Mouse (Mus musculus): ENCODE data around the gene Pacsin3. TPM values are rescaled to one million over a fixed set of nuclear protein-coding genes. Genes with fewer than 3 reads are reported as not detected.

Gene Pacsin3
- polyA plus RNA-seq, 1 experiment from 2014 or later = 20.0 TPM

DNA sequence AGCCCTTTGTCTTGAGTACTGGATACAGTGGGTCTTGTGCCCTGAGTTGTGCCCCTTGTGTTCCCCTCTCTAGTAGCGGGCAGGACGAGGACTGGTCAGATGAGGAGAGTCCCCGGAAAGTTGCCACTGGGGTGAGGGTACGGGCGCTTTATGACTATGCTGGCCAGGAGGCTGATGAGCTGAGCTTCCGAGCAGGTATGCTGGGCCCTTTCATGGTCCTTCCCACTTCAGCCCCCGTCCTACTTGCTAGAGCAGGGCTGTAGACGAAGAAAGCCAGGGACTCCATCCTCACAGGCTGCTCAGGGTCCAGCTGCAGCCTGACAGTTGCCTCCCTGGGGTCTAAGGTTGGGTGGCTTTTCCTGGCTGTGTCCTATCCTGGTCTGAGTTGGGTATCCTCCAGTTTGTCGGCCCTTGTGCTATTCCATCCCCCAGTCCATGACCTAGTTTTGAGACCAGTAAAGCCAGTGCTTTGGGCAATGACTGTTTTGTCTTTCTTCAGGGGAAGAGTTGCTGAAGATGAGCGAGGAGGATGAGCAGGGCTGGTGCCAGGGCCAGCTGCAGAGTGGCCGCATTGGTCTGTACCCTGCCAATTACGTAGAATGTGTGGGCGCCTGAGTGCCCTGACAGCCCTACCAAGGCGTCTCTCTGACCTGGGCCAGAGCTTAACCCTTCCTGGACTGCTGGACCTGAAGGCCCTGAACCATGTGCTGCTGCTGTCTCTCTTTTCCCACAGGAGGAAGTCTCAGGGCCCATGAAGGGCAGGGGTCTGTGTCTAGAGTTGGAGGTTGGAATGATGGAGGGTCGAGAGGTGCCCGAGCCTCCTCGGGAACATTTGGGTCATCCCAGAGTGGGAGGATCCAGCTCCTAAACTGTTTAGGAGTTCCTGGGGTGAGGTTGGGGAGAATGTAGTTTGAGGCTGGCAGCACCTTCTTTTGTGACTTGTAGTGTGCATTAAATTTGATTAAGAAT is 8.2 kb downstream of the Pacsin3 start:
- Histone ChIP-seq H3K27ac (replicated peaks) (peak overlapping the region; percentile 95), H3K4me1 (peaks cover 21% of the 10 kb centered on the region), H3K4me3 (replicated peaks) (peak overlapping the region; percentile 81), H3K9me3 (replicated peaks) (no peaks in the 10 kb centered on the region), H3K4me2 (peak overlapping the region; percentile 88), H3K36me3 (peaks cover 23% of the 10 kb centered on the region), H3K9ac (replicated peaks) (peak overlapping the region; percentile 53; the same call in 1 of the 2 replicates), H3K27me3 (replicated peaks) (no peaks in the 10 kb centered on the region)
- WGBS = 90% methylated on average over 17 of the region's 17 CpGs
- ATAC-seq (ENCODE audit: low FRiP score) = peak; percentile 8

GRCm38 (mm10) chr2:91264711-91265681 is 9.2 kb downstream of the Pacsin3 start, which contains the start of gene Arfgap2:
Gene Arfgap2 (plus strand): TSS chr2:91264974.
- 1% methylated on average over 72 of the region's 72 CpGs for WGBS
- ATAC-seq (ENCODE audit: low FRiP score) = peak; percentile 98

GRCm38 (mm10) chr2:91268042-91268441 is 12.3 kb downstream of the Pacsin3 start:
- WGBS = 95% methylated on average over 3 of the region's 3 CpGs

More at GRCm38 (mm10) chr2:91264711-91265681, 9.2 kb downstream of the Pacsin3 start, which contains the start of gene Arfgap2:
- peaks cover 33% of the 10 kb centered on the region for H3K36me3 ChIP-seq
- no peaks in the 10 kb centered on the region for H3K9me3 ChIP-seq (replicated peaks)
- peak within 1 kb of the TSS; percentile 95 for H3K27ac ChIP-seq (replicated peaks)
- peak within 1 kb of the TSS; percentile 88 for H3K4me2 ChIP-seq
- H3K9ac ChIP-seq (replicated peaks) = peak within 1 kb of the TSS; percentile 81
- peaks cover 21% of the 10 kb centered on the region for H3K4me1 ChIP-seq
- H3K27me3 ChIP-seq (replicated peaks) = no peaks in the 10 kb centered on the region
- H3K4me3 ChIP-seq (replicated peaks) = peak within 1 kb of the TSS; percentile 81

DNA sequence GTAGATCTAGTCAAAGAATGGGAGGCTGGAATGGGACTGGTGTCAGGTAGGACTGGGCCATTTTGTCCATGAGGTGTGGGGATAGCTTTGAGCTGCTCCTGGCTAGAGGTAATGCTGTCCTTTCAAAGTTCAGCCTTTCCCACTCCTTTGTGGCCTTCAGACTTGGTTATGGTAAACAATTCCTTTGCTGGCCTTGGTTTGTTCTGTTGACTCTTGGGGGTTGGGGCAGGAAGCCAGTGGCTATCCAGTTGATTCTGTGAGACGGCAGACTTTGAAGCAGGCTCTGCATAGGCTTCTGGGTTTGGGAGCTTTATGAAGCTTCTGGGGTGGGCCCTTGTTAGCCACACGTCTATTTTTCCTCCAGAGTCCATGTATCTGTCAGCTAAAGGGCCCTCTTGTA is 13.0 kb downstream of the Pacsin3 start:
- H3K4me3 ChIP-seq (replicated peaks) = no peak overlapping the region
- peaks cover 62% of the 10 kb centered on the region for H3K36me3 ChIP-seq
- no peak overlapping the region for H3K4me2 ChIP-seq
- H3K27me3 ChIP-seq (replicated peaks) = no peaks in the 10 kb centered on the region
- no peak overlapping the region for H3K27ac ChIP-seq (replicated peaks)
- no peak for ATAC-seq (ENCODE audit: low FRiP score)
- peaks cover 21% of the 10 kb centered on the region for H3K4me1 ChIP-seq
- WGBS = 92% methylated on average over 2 of the region's 2 CpGs
- no peak overlapping the region for H3K9ac ChIP-seq (replicated peaks)
- H3K9me3 ChIP-seq (replicated peaks) = no peaks in the 10 kb centered on the region

More at GRCm38 (mm10) chr2:91268042-91268441, 12.3 kb downstream of the Pacsin3 start:
- no peak overlapping the region for H3K27ac ChIP-seq (replicated peaks)
- H3K36me3 ChIP-seq = peaks cover 55% of the 10 kb centered on the region
- H3K4me3 ChIP-seq (replicated peaks) = no peak overlapping the region
- H3K9me3 ChIP-seq (replicated peaks) = no peaks in the 10 kb centered on the region
- ATAC-seq (ENCODE audit: low FRiP score) = no peak
- H3K4me2 ChIP-seq = no peak overlapping the region
- H3K4me1 ChIP-seq = peaks cover 21% of the 10 kb centered on the region
- no peak overlapping the region for H3K9ac ChIP-seq (replicated peaks)
- H3K27me3 ChIP-seq (replicated peaks) = no peaks in the 10 kb centered on the region

GRCm38 (mm10) chr2:91269687-91270133 is 14.0 kb downstream of the Pacsin3 start:
- H3K9ac ChIP-seq (replicated peaks) = no peak overlapping the region
- no peak for ATAC-seq (ENCODE audit: low FRiP score)

GRCm38 (mm10) chr2:91278749-91279371 is 23.1 kb downstream of the Pacsin3 start:
- H3K9ac ChIP-seq (replicated peaks) = no peak overlapping the region
- no peaks in the 10 kb centered on the region for H3K4me1 ChIP-seq
- H3K4me2 ChIP-seq = no peak overlapping the region
- no peak overlapping the region for H3K4me3 ChIP-seq (replicated peaks)
- no peaks in the 10 kb centered on the region for H3K27me3 ChIP-seq (replicated peaks)
- peaks cover 46% of the 10 kb centered on the region for H3K36me3 ChIP-seq
- no peaks in the 10 kb centered on the region for H3K9me3 ChIP-seq (replicated peaks)
- ATAC-seq (ENCODE audit: low FRiP score) = peak; percentile 68
- H3K27ac ChIP-seq (replicated peaks) = 0 out of 2 replicates have a peak overlapping the region, but pooled peaks have one; percentile 1
- WGBS = 37% methylated on average over 10 of the region's 10 CpGs

More at GRCm38 (mm10) chr2:91269687-91270133, 14.0 kb downstream of the Pacsin3 start:
- no peak overlapping the region for H3K4me3 ChIP-seq (replicated peaks)
- H3K4me1 ChIP-seq = peaks cover 12% of the 10 kb centered on the region
- no peak overlapping the region for H3K4me2 ChIP-seq
- H3K27me3 ChIP-seq (replicated peaks) = no peaks in the 10 kb centered on the region
- WGBS = 93% methylated on average over 8 of the region's 8 CpGs
- peaks cover 72% of the 10 kb centered on the region for H3K36me3 ChIP-seq
- H3K27ac ChIP-seq (replicated peaks) = no peak overlapping the region
- H3K9me3 ChIP-seq (replicated peaks) = no peaks in the 10 kb centered on the region

GRCm38 (mm10) chr2:91279372-91279755 is 23.6 kb downstream of the Pacsin3 start:
- H3K9me3 ChIP-seq (replicated peaks) = no peaks in the 10 kb centered on the region
- no peak overlapping the region for H3K27ac ChIP-seq (replicated peaks)
- H3K36me3 ChIP-seq = peaks cover 41% of the 10 kb centered on the region
- H3K9ac ChIP-seq (replicated peaks) = no peak overlapping the region
- H3K4me2 ChIP-seq = no peak overlapping the region
- no peak overlapping the region for H3K4me3 ChIP-seq (replicated peaks)
- ATAC-seq (ENCODE audit: low FRiP score) = no peak
- H3K27me3 ChIP-seq (replicated peaks) = no peaks in the 10 kb centered on the region
- WGBS = 63% methylated on average over 2 of the region's 2 CpGs
- peaks cover 4% of the 10 kb centered on the region for H3K4me1 ChIP-seq

DNA sequence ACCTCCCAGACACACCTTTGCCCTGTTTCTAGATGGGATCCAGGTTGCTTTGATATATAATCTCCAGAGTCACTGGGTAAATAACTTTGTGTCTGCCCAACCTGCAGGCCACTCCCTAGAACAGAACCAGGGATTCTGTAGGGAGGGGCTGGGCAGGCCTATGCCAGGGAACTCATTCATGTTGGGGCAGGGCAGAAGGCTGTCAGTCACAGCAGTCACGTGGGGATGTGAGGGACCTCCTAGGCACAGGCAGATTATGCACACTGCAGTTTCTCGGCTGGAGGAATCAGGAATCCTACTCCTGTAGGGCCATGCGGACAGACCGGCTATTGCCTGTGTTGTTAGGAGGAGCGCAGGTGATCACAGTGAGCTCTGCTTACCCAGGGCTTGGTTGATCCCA is 25.6 kb downstream of the Pacsin3 start:
- WGBS = 51% methylated on average over 5 of the region's 5 CpGs
- Histone ChIP-seq H3K36me3 (peaks cover 25% of the 10 kb centered on the region), H3K4me3 (replicated peaks) (no peak overlapping the region), H3K4me2 (no peak overlapping the region), H3K9ac (replicated peaks) (no peak overlapping the region), H3K4me1 (peaks cover 5% of the 10 kb centered on the region), H3K27ac (replicated peaks) (no peak overlapping the region), H3K9me3 (replicated peaks) (no peaks in the 10 kb centered on the region), H3K27me3 (replicated peaks) (no peaks in the 10 kb centered on the region)
- ATAC-seq (ENCODE audit: low FRiP score) = no peak

- Histone ChIP-seq H3K27ac (replicated peaks) (peak overlapping the region; percentile 67), H3K4me1 (peaks cover 5% of the 10 kb centered on the region), H3K27me3 (replicated peaks) (no peaks in the 10 kb centered on the region), H3K4me2 (no peak overlapping the region), H3K9ac (replicated peaks) (no peak overlapping the region), H3K4me3 (replicated peaks) (no peak overlapping the region), H3K9me3 (replicated peaks) (no peaks in the 10 kb centered on the region), H3K36me3 (0 out of 2 replicates have a peak, but pooled peaks cover 8% of the 10 kb centered on the region)
- no peak for ATAC-seq (ENCODE audit: low FRiP score)
- WGBS = 81% methylated on average over 3 of the region's 3 CpGs
Observed at GRCm38 (mm10) chr2:91283972-91284371, 28.2 kb downstream of the Pacsin3 start.

DNA sequence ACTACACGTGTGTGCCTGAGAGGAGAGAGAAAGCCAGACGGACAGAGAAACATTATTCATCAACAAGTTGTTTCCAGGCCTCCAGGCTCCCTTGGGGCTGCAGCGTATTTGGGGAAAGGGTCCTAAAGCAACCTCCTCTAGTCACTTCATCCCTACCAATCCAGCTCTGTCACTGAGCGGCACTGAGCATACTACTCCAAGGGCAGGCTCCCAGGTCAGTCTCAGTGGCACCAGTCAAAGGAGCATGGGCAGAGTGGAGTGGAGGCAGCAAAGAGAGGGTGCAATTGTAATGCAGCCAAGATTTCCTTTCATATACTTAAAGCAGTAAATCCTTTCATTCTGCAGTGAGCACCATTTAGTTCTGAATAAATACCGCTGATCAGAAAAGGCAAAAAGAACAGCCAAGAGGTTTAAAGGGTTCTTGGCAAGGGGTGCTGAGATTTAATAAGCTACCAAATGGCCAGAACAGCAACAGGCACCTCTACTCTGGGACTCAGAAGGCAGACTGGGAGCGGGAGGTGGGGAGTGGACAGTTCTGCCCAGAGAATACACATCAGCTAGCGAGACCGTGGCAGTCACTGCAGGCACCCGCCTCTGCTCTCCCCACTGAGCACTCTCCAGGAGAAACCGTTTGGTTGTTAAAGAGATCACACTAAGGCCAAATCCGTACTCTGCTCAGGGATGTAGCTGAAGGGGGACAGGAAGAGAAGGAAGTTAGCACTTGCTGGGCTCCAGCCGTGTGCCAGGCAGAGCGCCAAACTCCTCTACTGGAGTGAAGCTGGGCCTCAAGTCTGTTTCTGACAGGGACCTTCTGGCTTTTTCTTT is 28.8 kb downstream of the Pacsin3 start:
- Histone ChIP-seq H3K9ac (replicated peaks) (no peak overlapping the region), H3K4me3 (replicated peaks) (no peak overlapping the region), H3K27me3 (replicated peaks) (no peaks in the 10 kb centered on the region), H3K9me3 (replicated peaks) (no peaks in the 10 kb centered on the region), H3K4me2 (no peak overlapping the region), H3K36me3 (0 out of 2 replicates have a peak, but pooled peaks cover 8% of the 10 kb centered on the region), H3K27ac (replicated peaks) (peak overlapping the region; percentile 67), H3K4me1 (peaks cover 5% of the 10 kb centered on the region)
- 55% methylated on average over 13 of the region's 13 CpGs for WGBS
- peak; percentile 53; the same call in 1 of the 2 replicates for ATAC-seq (ENCODE audit: low FRiP score)

Measured in neural tube, embryonic 15.5 days (tissue).